ENCODE assay signal across 16 mouse cellular contexts in the genomic region with DNA sequence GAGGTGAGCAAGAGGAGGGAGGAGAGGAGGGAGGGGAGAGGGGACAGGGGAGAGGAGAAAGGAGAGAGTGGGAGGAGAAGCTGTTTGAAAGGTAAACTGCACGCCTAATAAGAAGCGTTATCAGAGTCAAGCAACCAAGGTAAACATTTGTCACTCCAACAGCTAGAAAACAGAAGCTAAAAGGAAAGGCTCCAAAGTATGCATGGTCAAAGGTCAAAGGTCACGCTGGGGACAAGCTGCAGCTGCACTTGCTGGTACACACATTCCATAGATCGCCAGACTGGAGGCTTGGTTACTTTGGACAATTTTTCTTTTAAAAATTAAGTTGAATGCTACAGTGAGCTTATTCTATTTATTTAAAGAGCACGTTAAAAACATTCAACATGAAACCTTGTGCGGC.
A peak's percentile ranks its signal among the peaks of the same experiment; 100 is the strongest.
DNase-seq lines count a peak whose midpoint lies in the region; ATAC-seq lines count a peak whose summit lies in the region.
"Had no signal": no experiment of that assay in that cellular context is flagged by ENCODE, and none has a peak within 500 bp of the region (broad histone marks: within the 10 kb centered on the region; RNA-seq: fewer than 3 reads in every experiment).

No protein-coding gene starts in this region.

- no peak overlapping the region for H3K4me3 ChIP-seq in hindbrain, embryonic 10.5 days
- H3K4me3 ChIP-seq in hindbrain, embryonic 12.5 days, result no peak overlapping the region
- H3K4me3 ChIP-seq in midbrain, embryonic 11.5 days (ENCODE audit: low read depth, low read length), result no peak overlapping the region
- H3K4me3 ChIP-seq in midbrain, embryonic 14.5 days (replicated peaks; ENCODE audit: low read depth, low read length), result no peak overlapping the region
- H3K4me3 ChIP-seq in liver, embryonic 13.5 days (replicated peaks), result no peak overlapping the region
- H3K4me3 ChIP-seq: gastrocnemius, adult 2 months; heart, embryonic 10.5 days; intestine, embryonic 15.5 days had no signal

- no peaks in the 10 kb centered on the region for H3K36me3 ChIP-seq in hindbrain, embryonic 10.5 days
- H3K36me3 ChIP-seq in hindbrain, embryonic 12.5 days, result no peaks in the 10 kb centered on the region
- H3K36me3 ChIP-seq in midbrain, embryonic 11.5 days (ENCODE audit: control insufficient read depth, insufficient read depth, low read length), result no peaks in the 10 kb centered on the region
- no peaks in the 10 kb centered on the region for H3K36me3 ChIP-seq in midbrain, embryonic 14.5 days (ENCODE audit: control insufficient read depth, insufficient read depth, low read length)
- H3K36me3 ChIP-seq in liver, embryonic 13.5 days, result no peaks in the 10 kb centered on the region
- H3K36me3 ChIP-seq: heart, embryonic 10.5 days; intestine, embryonic 15.5 days had no signal

- peaks cover 11% of the 10 kb centered on the region for H3K4me1 ChIP-seq in hindbrain, embryonic 10.5 days (replicated peaks)
- H3K4me1 ChIP-seq in hindbrain, embryonic 12.5 days, result no peaks in the 10 kb centered on the region
- H3K4me1 ChIP-seq in midbrain, embryonic 11.5 days (ENCODE audit: control insufficient read depth, insufficient read depth, low read length), result no peaks in the 10 kb centered on the region; the same call in 1 of the 2 replicates
- no peaks in the 10 kb centered on the region for H3K4me1 ChIP-seq in midbrain, embryonic 14.5 days (ENCODE audit: control insufficient read depth, insufficient read depth, low read length)
- H3K4me1 ChIP-seq in liver, embryonic 13.5 days (replicated peaks), result no peaks in the 10 kb centered on the region
- H3K4me1 ChIP-seq: heart, embryonic 10.5 days; intestine, embryonic 15.5 days had no signal

- no peaks in the 10 kb centered on the region for H3K9me3 ChIP-seq in hindbrain, embryonic 10.5 days
- H3K9me3 ChIP-seq in hindbrain, embryonic 12.5 days (replicated peaks), result no peaks in the 10 kb centered on the region
- H3K9me3 ChIP-seq in midbrain, embryonic 11.5 days (ENCODE audit: control insufficient read depth, low read length), result no peaks in the 10 kb centered on the region
- H3K9me3 ChIP-seq in midbrain, embryonic 14.5 days (ENCODE audit: control insufficient read depth, low read length), result no peaks in the 10 kb centered on the region
- no peaks in the 10 kb centered on the region for H3K9me3 ChIP-seq in liver, embryonic 13.5 days (replicated peaks)
- H3K9me3 ChIP-seq: heart, embryonic 10.5 days; intestine, embryonic 15.5 days had no signal

- H3K27ac ChIP-seq in hindbrain, embryonic 10.5 days, result no peak overlapping the region
- H3K27ac ChIP-seq in hindbrain, embryonic 12.5 days, result no peak overlapping the region
- no peak overlapping the region for H3K27ac ChIP-seq in midbrain, embryonic 11.5 days (ENCODE audit: low read depth, low read length)
- no peak overlapping the region for H3K27ac ChIP-seq in midbrain, embryonic 14.5 days (replicated peaks; ENCODE audit: low read depth, low read length)
- H3K27ac ChIP-seq in liver, embryonic 13.5 days, result no peak overlapping the region
- H3K27ac ChIP-seq: gastrocnemius, adult 2 months; heart, embryonic 10.5 days; intestine, embryonic 15.5 days had no signal

- DNase-seq in hindbrain, embryonic 10.5 days (ENCODE audit: low spot score), result peak; percentile 29
- DNase-seq in midbrain, embryonic 11.5 days (ENCODE audit: low spot score, missing footprints), result peak; percentile 82
- DNase-seq in midbrain, embryonic 14.5 days, result no peak
- no peak for DNase-seq in liver, embryonic 13.5 days
- no peak for DNase-seq in ovary, postnatal 14 days (ENCODE audit: low spot score)
- DNase-seq: adrenal gland, adult 8-10 months; cerebellum, adult 8-10 months; gastrocnemius, adult 2 months; heart, postnatal 36 days; lung, postnatal 4 days; thymus, postnatal 14 days had no signal

- H3K4me2 ChIP-seq in hindbrain, embryonic 12.5 days (replicated peaks), result no peak overlapping the region
- no peak overlapping the region for H3K4me2 ChIP-seq in midbrain, embryonic 11.5 days
- no peak overlapping the region for H3K4me2 ChIP-seq in midbrain, embryonic 14.5 days (ENCODE audit: low read length)
- H3K4me2 ChIP-seq in liver, embryonic 13.5 days, result no peak overlapping the region
- H3K4me2 ChIP-seq: intestine, embryonic 15.5 days had no signal

- no peak for ATAC-seq in hindbrain, embryonic 12.5 days (ENCODE audit: low FRiP score)
- no peak for ATAC-seq in midbrain, embryonic 11.5 days (ENCODE audit: low FRiP score)
- no peak for ATAC-seq in midbrain, embryonic 14.5 days (ENCODE audit: low FRiP score, low TSS enrichment)
- ATAC-seq in liver, embryonic 13.5 days (ENCODE audit: low read depth), result 0 out of 2 replicates have a peak, but pooled peaks have one; percentile 34
- no peak for ATAC-seq in frontal cortex, adult (ENCODE audit: low TSS enrichment)
- no peak for ATAC-seq in granulocyte monocyte progenitor cell, adult 5-6 weeks (replicated peaks; ENCODE audit: poor library complexity, severe bottlenecking)
- ATAC-seq: intestine, embryonic 15.5 days had no signal

- no peaks in the 10 kb centered on the region for H3K27me3 ChIP-seq in hindbrain, embryonic 10.5 days (ENCODE audit: insufficient read depth, poor library complexity, severe bottlenecking)
- H3K27me3 ChIP-seq in hindbrain, embryonic 12.5 days, result no peaks in the 10 kb centered on the region
- H3K27me3 ChIP-seq in midbrain, embryonic 11.5 days (ENCODE audit: control insufficient read depth, insufficient read depth, low read length), result no peaks in the 10 kb centered on the region
- H3K27me3 ChIP-seq in midbrain, embryonic 14.5 days (ENCODE audit: control insufficient read depth, insufficient read depth, low read length), result no peaks in the 10 kb centered on the region
- no peaks in the 10 kb centered on the region for H3K27me3 ChIP-seq in liver, embryonic 13.5 days
- H3K27me3 ChIP-seq: intestine, embryonic 15.5 days had no signal

- 32% methylated on average over 6 of the region's 6 CpGs for WGBS in hindbrain, embryonic 10.5 days
- 30% methylated on average over 6 of the region's 6 CpGs for whole genome bisulfite sequencing in hindbrain, embryonic 12.5 days
- 43% methylated on average over 6 of the region's 6 CpGs for WGBS in midbrain, embryonic 11.5 days
- 43% methylated on average over 6 of the region's 6 CpGs for WGBS in midbrain, embryonic 14.5 days
- 49% methylated on average over 6 of the region's 6 CpGs for WGBS in liver, embryonic 13.5 days (ENCODE audit: insufficient replicate concordance)

- no peak overlapping the region for H3K9ac ChIP-seq in hindbrain, embryonic 12.5 days
- no peak overlapping the region for H3K9ac ChIP-seq in midbrain, embryonic 11.5 days (ENCODE audit: low read length)
- H3K9ac ChIP-seq in midbrain, embryonic 14.5 days (replicated peaks; ENCODE audit: low read length), result no peak overlapping the region
- H3K9ac ChIP-seq in liver, embryonic 13.5 days, result no peak overlapping the region
- H3K9ac ChIP-seq: intestine, embryonic 15.5 days had no signal

Comparison
In these comparisons a context has a peak if more than half of its experiments do, and no peak if none do; other contexts are left out.
1. DNase-seq: peak in hindbrain, embryonic 10.5 days (single experiment) and midbrain, embryonic 11.5 days (single experiment); none in midbrain, embryonic 14.5 days (single experiment), liver, embryonic 13.5 days (single experiment) and ovary, postnatal 14 days (single experiment).